Mouse (Mus musculus): ENCODE data around the gene Maco1. TPM values are rescaled to one million over a fixed set of nuclear protein-coding genes. Genes with fewer than 3 reads are reported as not detected.

Maco1 gene
- 98.6 and 115 TPM in 2 replicates for polyA plus RNA-seq (2014; fragmentation: Nextera tagmentation; extraction: Ambion mirVana)

- Histone ChIP-seq H3K27me3 (ENCODE audit: control insufficient read depth, insufficient read depth, low read length) (no peaks in the 10 kb centered on the region; the same call in 1 of the 2 replicates), H3K27ac (ENCODE audit: low read depth, low read length) (peak within 1 kb of the TSS; percentile 100), H3K36me3 (ENCODE audit: control insufficient read depth, insufficient read depth, low read length) (no peaks in the 10 kb centered on the region), H3K4me1 (ENCODE audit: control insufficient read depth, insufficient read depth, low read length) (peaks cover 19% of the 10 kb centered on the region), H3K9ac (replicated peaks; ENCODE audit: low read depth, low read length) (peak within 1 kb of the TSS; percentile 99), H3K4me3 (ENCODE audit: low read depth, low read length) (peak within 1 kb of the TSS; percentile 98), H3K4me2 (ENCODE audit: low read depth, low read length) (peak within 1 kb of the TSS; percentile 86), H3K9me3 (ENCODE audit: control insufficient read depth, low read length) (no peaks in the 10 kb centered on the region)
- ATAC-seq (ENCODE audit: low read depth), result peak; percentile 97
- WGBS, result under 1% methylated on average over 34 of the region's 38 CpGs
These were observed at the start of gene Maco1 for GRCm38 (mm10) chr4:134853259-134853636. TSS of gene Maco1 (minus strand) at chr4:134853345.

GRCm38 (mm10) chr4:134901126-134901525 is 48.0 kb upstream of the Maco1 start:
- Histone ChIP-seq H3K4me3 (ENCODE audit: low read depth, low read length) (no peak overlapping the region), H3K4me1 (ENCODE audit: control insufficient read depth, insufficient read depth, low read length) (no peaks in the 10 kb centered on the region), H3K36me3 (ENCODE audit: control insufficient read depth, insufficient read depth, low read length) (peaks cover 68% of the 10 kb centered on the region), H3K9me3 (ENCODE audit: control insufficient read depth, low read length) (no peaks in the 10 kb centered on the region), H3K27ac (ENCODE audit: low read depth, low read length) (no peak overlapping the region), H3K9ac (replicated peaks; ENCODE audit: low read depth, low read length) (no peak overlapping the region), H3K4me2 (ENCODE audit: low read depth, low read length) (no peak overlapping the region), H3K27me3 (ENCODE audit: control insufficient read depth, insufficient read depth, low read length) (no peaks in the 10 kb centered on the region)
- WGBS, result 97% methylated on average over 8 of the region's 8 CpGs
- no peak for ATAC-seq (ENCODE audit: low read depth)

GRCm38 (mm10) chr4:134897256-134897655 is 44.1 kb upstream of the Maco1 start:
- no peak for ATAC-seq (ENCODE audit: low read depth)
- no peaks in the 10 kb centered on the region for H3K4me1 ChIP-seq (ENCODE audit: control insufficient read depth, insufficient read depth, low read length)
- no peak overlapping the region for H3K9ac ChIP-seq (replicated peaks; ENCODE audit: low read depth, low read length)
- no peak overlapping the region for H3K4me2 ChIP-seq (ENCODE audit: low read depth, low read length)
- H3K27ac ChIP-seq (ENCODE audit: low read depth, low read length), result no peak overlapping the region
- no peak overlapping the region for H3K4me3 ChIP-seq (ENCODE audit: low read depth, low read length)
- H3K36me3 ChIP-seq (ENCODE audit: control insufficient read depth, insufficient read depth, low read length), result peaks cover 44% of the 10 kb centered on the region
- H3K27me3 ChIP-seq (ENCODE audit: control insufficient read depth, insufficient read depth, low read length), result no peaks in the 10 kb centered on the region
- WGBS, result 87% methylated on average over 6 of the region's 6 CpGs
- H3K9me3 ChIP-seq (ENCODE audit: control insufficient read depth, low read length), result no peaks in the 10 kb centered on the region

GRCm38 (mm10) chr4:134892096-134892495 is 39.0 kb upstream of the Maco1 start:
- Histone ChIP-seq H3K27ac (ENCODE audit: low read depth, low read length) (no peak overlapping the region), H3K9me3 (ENCODE audit: control insufficient read depth, low read length) (no peaks in the 10 kb centered on the region), H3K27me3 (ENCODE audit: control insufficient read depth, insufficient read depth, low read length) (no peaks in the 10 kb centered on the region), H3K4me2 (ENCODE audit: low read depth, low read length) (no peak overlapping the region), H3K36me3 (ENCODE audit: control insufficient read depth, insufficient read depth, low read length) (peaks cover 13% of the 10 kb centered on the region), H3K4me3 (ENCODE audit: low read depth, low read length) (no peak overlapping the region), H3K9ac (replicated peaks; ENCODE audit: low read depth, low read length) (no peak overlapping the region), H3K4me1 (ENCODE audit: control insufficient read depth, insufficient read depth, low read length) (no peaks in the 10 kb centered on the region)
- 76% methylated on average over 6 of the region's 6 CpGs for WGBS
- ATAC-seq (ENCODE audit: low read depth), result no peak

- WGBS, result 88% methylated on average over 4 of the region's 4 CpGs
- ATAC-seq (ENCODE audit: low read depth), result no peak
- H3K4me2 ChIP-seq (ENCODE audit: low read depth, low read length), result no peak overlapping the region
These were observed 31.2 kb upstream of the Maco1 start for GRCm38 (mm10) chr4:134884364-134884763.

GRCm38 (mm10) chr4:134883808-134884207 is 30.7 kb upstream of the Maco1 start:
- Histone ChIP-seq H3K4me1 (ENCODE audit: control insufficient read depth, insufficient read depth, low read length) (peaks cover 3% of the 10 kb centered on the region; the same call in 1 of the 2 replicates), H3K9ac (replicated peaks; ENCODE audit: low read depth, low read length) (no peak overlapping the region), H3K27me3 (ENCODE audit: control insufficient read depth, insufficient read depth, low read length) (no peaks in the 10 kb centered on the region), H3K9me3 (ENCODE audit: control insufficient read depth, low read length) (no peaks in the 10 kb centered on the region), H3K27ac (ENCODE audit: low read depth, low read length) (no peak overlapping the region), H3K4me2 (ENCODE audit: low read depth, low read length) (no peak overlapping the region), H3K4me3 (ENCODE audit: low read depth, low read length) (no peak overlapping the region), H3K36me3 (ENCODE audit: control insufficient read depth, insufficient read depth, low read length) (no peaks in the 10 kb centered on the region)
- ATAC-seq (ENCODE audit: low read depth), result no peak
- 91% methylated on average over 10 of the region's 10 CpGs for WGBS

More at GRCm38 (mm10) chr4:134884364-134884763, 31.2 kb upstream of the Maco1 start:
- Histone ChIP-seq H3K4me1 (ENCODE audit: control insufficient read depth, insufficient read depth, low read length) (peaks cover 1% of the 10 kb centered on the region; the same call in 1 of the 2 replicates), H3K36me3 (ENCODE audit: control insufficient read depth, insufficient read depth, low read length) (no peaks in the 10 kb centered on the region), H3K9ac (replicated peaks; ENCODE audit: low read depth, low read length) (no peak overlapping the region), H3K9me3 (ENCODE audit: control insufficient read depth, low read length) (no peaks in the 10 kb centered on the region), H3K27ac (ENCODE audit: low read depth, low read length) (no peak overlapping the region), H3K27me3 (ENCODE audit: control insufficient read depth, insufficient read depth, low read length) (no peaks in the 10 kb centered on the region), H3K4me3 (ENCODE audit: low read depth, low read length) (no peak overlapping the region)

GRCm38 (mm10) chr4:134883266-134883665 is 30.1 kb upstream of the Maco1 start:
- WGBS, result 32% methylated on average over 7 of the region's 7 CpGs
- Histone ChIP-seq H3K27ac (ENCODE audit: low read depth, low read length) (no peak overlapping the region), H3K9ac (replicated peaks; ENCODE audit: low read depth, low read length) (no peak overlapping the region), H3K4me2 (ENCODE audit: low read depth, low read length) (no peak overlapping the region), H3K9me3 (ENCODE audit: control insufficient read depth, low read length) (no peaks in the 10 kb centered on the region), H3K4me1 (ENCODE audit: control insufficient read depth, insufficient read depth, low read length) (peaks cover 3% of the 10 kb centered on the region; the same call in 1 of the 2 replicates), H3K36me3 (ENCODE audit: control insufficient read depth, insufficient read depth, low read length) (no peaks in the 10 kb centered on the region), H3K27me3 (ENCODE audit: control insufficient read depth, insufficient read depth, low read length) (no peaks in the 10 kb centered on the region), H3K4me3 (ENCODE audit: low read depth, low read length) (no peak overlapping the region)
- no peak for ATAC-seq (ENCODE audit: low read depth)

- Histone ChIP-seq H3K27me3 (ENCODE audit: control insufficient read depth, insufficient read depth, low read length) (no peaks in the 10 kb centered on the region), H3K9ac (replicated peaks; ENCODE audit: low read depth, low read length) (no peak overlapping the region), H3K9me3 (ENCODE audit: control insufficient read depth, low read length) (no peaks in the 10 kb centered on the region), H3K4me3 (ENCODE audit: low read depth, low read length) (no peak overlapping the region), H3K36me3 (ENCODE audit: control insufficient read depth, insufficient read depth, low read length) (no peaks in the 10 kb centered on the region), H3K4me2 (ENCODE audit: low read depth, low read length) (peak overlapping the region; percentile 43; the same call in 1 of the 2 replicates), H3K27ac (ENCODE audit: low read depth, low read length) (no peak overlapping the region), H3K4me1 (ENCODE audit: control insufficient read depth, insufficient read depth, low read length) (peaks cover 3% of the 10 kb centered on the region; the same call in 1 of the 2 replicates)
- 41% methylated on average over 6 of the region's 6 CpGs for WGBS
- ATAC-seq (ENCODE audit: low read depth), result no peak
These were observed 26.9 kb upstream of the Maco1 start for GRCm38 (mm10) chr4:134880041-134880440.

GRCm38 (mm10) chr4:134879410-134879981 is 26.4 kb upstream of the Maco1 start:
- no peak overlapping the region for H3K27ac ChIP-seq (ENCODE audit: low read depth, low read length)
- ATAC-seq (ENCODE audit: low read depth), result no peak
- H3K36me3 ChIP-seq (ENCODE audit: control insufficient read depth, insufficient read depth, low read length), result no peaks in the 10 kb centered on the region
- no peaks in the 10 kb centered on the region for H3K27me3 ChIP-seq (ENCODE audit: control insufficient read depth, insufficient read depth, low read length)
- peak overlapping the region; percentile 4; the same call in 1 of the 2 replicates for H3K4me3 ChIP-seq (ENCODE audit: low read depth, low read length)
- peak overlapping the region; percentile 43 for H3K4me2 ChIP-seq (ENCODE audit: low read depth, low read length)
- H3K9ac ChIP-seq (replicated peaks; ENCODE audit: low read depth, low read length), result no peak overlapping the region
- H3K9me3 ChIP-seq (ENCODE audit: control insufficient read depth, low read length), result no peaks in the 10 kb centered on the region
- 3% methylated on average over 17 of the region's 17 CpGs for WGBS
- H3K4me1 ChIP-seq (ENCODE audit: control insufficient read depth, insufficient read depth, low read length), result peaks cover 3% of the 10 kb centered on the region; the same call in 1 of the 2 replicates
